Mouse (Mus musculus): Measurements from ENCODE around the gene Opa1. TPM values are rescaled to one million over a fixed set of nuclear protein-coding genes. Genes with fewer than 3 reads are reported as not detected.
A peak's percentile ranks its signal among the peaks of the same experiment; 100 is the strongest.

Gene Opa1
- total and polyA plus RNA-seq, 3 experiments, result 27.0 to 163 (median 143) TPM

DNA sequence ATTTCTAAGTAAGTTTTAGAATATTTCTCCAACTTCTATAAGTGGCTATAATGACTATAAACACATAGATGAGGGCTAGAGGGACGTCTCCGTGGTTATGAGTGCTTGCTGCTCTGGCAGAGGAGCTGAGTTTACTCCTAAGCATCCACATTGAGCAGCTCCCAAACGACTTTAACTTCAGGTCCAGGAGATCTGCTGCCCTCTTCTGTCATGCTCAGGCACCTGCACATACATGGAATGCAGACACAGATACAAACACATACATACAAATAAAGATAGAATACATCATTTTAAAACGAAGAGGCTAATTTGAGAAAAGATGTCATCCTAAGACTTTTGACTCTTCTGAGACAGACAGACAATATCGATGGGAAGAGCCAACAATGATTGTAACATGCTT lies 3.5 kb upstream of the Opa1 start:
- no peak overlapping the region for H3K4me3 ChIP-seq
- 7% methylated on average over 5 of the region's 5 CpGs for WGBS
- intact Hi-C loops (cut with DNase I), result loop anchor here (5.0 kb wide), 1 partner anchor 738 kb away; no protein-coding TSS in a partner anchor
- TF ChIP-seq CTCF (IDR thresholded peaks at IDR 0.05), result peak; percentile 57
- TF ChIP-seq EP300 (IDR thresholded peaks at IDR 0.05; ENCODE audit: insufficient read depth, low read depth, low read length), result no peak
- H3K4me1 ChIP-seq (ENCODE audit: control insufficient read depth, insufficient read depth, low read length), result peaks cover 3% of the 10 kb centered on the region
- no peak overlapping the region for H3K9ac ChIP-seq (ENCODE audit: low read depth, low read length)
- no peak overlapping the region for H3K27ac ChIP-seq
- no peaks in the 10 kb centered on the region for H3K36me3 ChIP-seq (ENCODE audit: control insufficient read depth, insufficient read depth, low read length)
- no peaks in the 10 kb centered on the region for H3K27me3 ChIP-seq (ENCODE audit: control insufficient read depth, insufficient read depth, low read length)
- no peaks in the 10 kb centered on the region for H3K79me2 ChIP-seq (replicated peaks; ENCODE audit: control insufficient read depth, insufficient read depth, low read length)
- DNase-seq, result no peak

DNA sequence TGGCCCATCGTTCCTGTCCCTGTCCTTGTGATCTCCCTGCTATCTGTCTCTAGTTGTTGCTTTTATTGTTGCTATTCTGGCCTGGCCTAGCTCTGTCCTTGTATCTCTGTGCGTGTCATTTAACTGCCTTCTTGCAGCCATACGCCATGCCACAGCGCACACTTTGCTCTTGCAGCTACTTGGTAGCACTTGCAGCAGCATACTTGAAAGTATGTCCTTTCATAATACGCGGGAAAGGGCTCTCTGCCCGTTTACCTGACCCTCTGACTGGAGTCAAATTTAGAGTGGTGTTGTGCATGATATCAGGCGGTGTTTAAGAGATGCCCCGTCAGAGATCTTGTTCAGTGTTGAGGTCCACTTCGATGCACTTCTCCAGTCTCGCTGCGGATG lies 648 bp downstream of the Opa1 start:
- Histone ChIP-seq H3K36me3 (ENCODE audit: control insufficient read depth, insufficient read depth, low read length) (no peaks in the 10 kb centered on the region), H3K79me2 (replicated peaks; ENCODE audit: control insufficient read depth, insufficient read depth, low read length) (no peaks in the 10 kb centered on the region), H3K4me3 (peak overlapping the region; percentile 87), H3K9ac (ENCODE audit: low read depth, low read length) (peak overlapping the region; percentile 82), H3K27ac (peak overlapping the region; percentile 79), H3K4me1 (ENCODE audit: control insufficient read depth, insufficient read depth, low read length) (peaks cover 3% of the 10 kb centered on the region), H3K27me3 (ENCODE audit: control insufficient read depth, insufficient read depth, low read length) (no peaks in the 10 kb centered on the region)
- intact Hi-C loops (cut with DNase I), result loop anchor here (5.0 kb wide), 1 partner anchor 742 kb away; no protein-coding TSS in a partner anchor
- 4% methylated on average over 12 of the region's 12 CpGs for WGBS
- DNase-seq, result peak in 1 of 2 experiments; percentile 22
- TF ChIP-seq POLR2A (IDR thresholded peaks at IDR 0.05; ENCODE audit: insufficient read depth, low read depth, low read length), result no peak
- TF ChIP-seq EP300 (IDR thresholded peaks at IDR 0.05; ENCODE audit: insufficient read depth, low read depth, low read length), result no peak
- no peak for TF ChIP-seq CTCF (IDR thresholded peaks at IDR 0.05)

DNA sequence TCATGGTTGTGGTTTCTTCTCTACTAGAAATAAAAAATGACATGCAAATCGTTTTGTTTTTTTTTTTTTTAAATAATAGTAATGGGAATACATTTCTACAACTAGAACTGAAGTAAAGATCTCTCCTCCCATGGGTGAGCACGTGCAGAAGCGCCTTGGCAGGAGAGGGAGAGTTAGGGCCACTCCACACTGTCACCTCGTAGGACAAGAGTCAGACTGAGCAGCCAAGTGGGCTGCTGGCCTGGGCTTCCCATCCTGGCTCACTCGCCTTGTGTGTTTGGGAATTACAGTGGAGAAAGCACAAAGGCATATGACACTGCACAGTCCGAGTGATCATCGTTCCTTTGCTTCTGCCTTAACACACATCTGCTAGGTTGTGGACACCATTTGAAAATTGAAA lies 13.0 kb downstream of the Opa1 start:
- no peaks in the 10 kb centered on the region for H3K79me2 ChIP-seq (replicated peaks; ENCODE audit: control insufficient read depth, insufficient read depth, low read length)
- H3K27ac ChIP-seq, result no peak overlapping the region
- H3K27me3 ChIP-seq (ENCODE audit: control insufficient read depth, insufficient read depth, low read length), result no peaks in the 10 kb centered on the region
- H3K36me3 ChIP-seq (ENCODE audit: control insufficient read depth, insufficient read depth, low read length), result peaks cover 4% of the 10 kb centered on the region
- no peak overlapping the region for H3K4me3 ChIP-seq
- no peak for TF ChIP-seq EP300 (IDR thresholded peaks at IDR 0.05; ENCODE audit: insufficient read depth, low read depth, low read length)
- no peak for TF ChIP-seq CTCF (IDR thresholded peaks at IDR 0.05)
- TF ChIP-seq POLR2A (IDR thresholded peaks at IDR 0.05; ENCODE audit: insufficient read depth, low read depth, low read length), result no peak
- DNase-seq, result peak in 1 of 2 experiments; percentile 39
- intact Hi-C loops (cut with DNase I), result no loop called here
- WGBS, result 57% methylated on average over 7 of the region's 7 CpGs
- H3K9ac ChIP-seq (ENCODE audit: low read depth, low read length), result no peak overlapping the region
- no peaks in the 10 kb centered on the region for H3K4me1 ChIP-seq (ENCODE audit: control insufficient read depth, insufficient read depth, low read length)

DNA sequence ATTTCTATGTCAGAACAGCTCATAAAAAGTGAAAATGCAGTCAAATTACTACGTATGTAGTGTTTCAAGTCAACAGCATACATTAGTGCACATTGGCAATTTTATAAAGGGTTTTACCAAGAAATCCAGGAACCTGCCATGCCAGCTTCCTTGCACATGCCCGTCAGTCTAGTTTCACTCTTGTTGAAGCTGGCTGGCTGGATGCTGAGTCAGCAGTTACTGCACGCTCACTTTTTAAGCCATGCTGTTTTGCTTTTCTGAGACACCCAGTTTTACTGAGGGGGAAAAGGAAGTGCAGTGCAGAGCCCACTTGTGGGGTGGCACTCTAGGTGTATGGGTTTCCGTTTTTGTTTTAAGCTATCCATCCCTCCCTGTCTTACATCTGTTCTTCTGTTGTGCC lies 18.0 kb downstream of the Opa1 start:
- no peaks in the 10 kb centered on the region for H3K79me2 ChIP-seq (replicated peaks; ENCODE audit: control insufficient read depth, insufficient read depth, low read length)
- H3K36me3 ChIP-seq (ENCODE audit: control insufficient read depth, insufficient read depth, low read length), result no peaks in the 10 kb centered on the region; the same call in none of the 2 replicates
- no peak overlapping the region for H3K9ac ChIP-seq (ENCODE audit: low read depth, low read length)
- WGBS, result 92% methylated on average over 4 of the region's 4 CpGs
- H3K4me1 ChIP-seq (ENCODE audit: control insufficient read depth, insufficient read depth, low read length), result no peaks in the 10 kb centered on the region
- peak in 1 of 2 experiments; percentile 14 for DNase-seq
- intact Hi-C loops (cut with DNase I), result no loop called here
- H3K4me3 ChIP-seq, result no peak overlapping the region
- no peaks in the 10 kb centered on the region for H3K27me3 ChIP-seq (ENCODE audit: control insufficient read depth, insufficient read depth, low read length)
- H3K27ac ChIP-seq, result no peak overlapping the region
- TF ChIP-seq CTCF (IDR thresholded peaks at IDR 0.05) (no peak), POLR2A (IDR thresholded peaks at IDR 0.05; ENCODE audit: insufficient read depth, low read depth, low read length) (no peak), EP300 (IDR thresholded peaks at IDR 0.05; ENCODE audit: insufficient read depth, low read depth, low read length) (no peak)

DNA sequence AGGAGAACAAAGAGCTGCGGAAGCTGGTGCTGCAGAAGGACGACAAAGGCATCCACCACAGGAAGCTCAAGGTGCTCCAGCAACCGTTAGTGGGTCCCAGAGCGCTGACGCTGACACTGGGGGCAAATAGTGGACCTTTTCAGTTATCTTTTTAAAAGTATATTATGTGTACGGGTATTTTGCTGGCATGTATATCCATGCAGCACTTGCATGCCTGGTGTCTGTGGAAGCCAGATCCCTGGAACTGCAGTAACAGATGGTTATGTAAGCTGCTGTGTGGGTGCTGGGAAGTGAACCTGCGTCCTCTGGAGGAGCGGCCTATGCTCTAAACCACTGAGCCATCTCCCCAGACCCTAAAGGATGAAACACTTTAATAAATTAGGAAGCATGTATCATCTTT lies 26.4 kb downstream of the Opa1 start:
- H3K4me1 ChIP-seq (ENCODE audit: control insufficient read depth, insufficient read depth, low read length), result no peaks in the 10 kb centered on the region
- no peaks in the 10 kb centered on the region for H3K27me3 ChIP-seq (ENCODE audit: control insufficient read depth, insufficient read depth, low read length)
- TF ChIP-seq POLR2A (IDR thresholded peaks at IDR 0.05; ENCODE audit: insufficient read depth, low read depth, low read length) (no peak), CTCF (IDR thresholded peaks at IDR 0.05) (no peak), EP300 (IDR thresholded peaks at IDR 0.05; ENCODE audit: insufficient read depth, low read depth, low read length) (no peak)
- peaks cover 4% of the 10 kb centered on the region for H3K36me3 ChIP-seq (ENCODE audit: control insufficient read depth, insufficient read depth, low read length)
- H3K79me2 ChIP-seq (replicated peaks; ENCODE audit: control insufficient read depth, insufficient read depth, low read length), result no peaks in the 10 kb centered on the region
- WGBS, result 88% methylated on average over 8 of the region's 8 CpGs
- no peak for DNase-seq
- no peak overlapping the region for H3K27ac ChIP-seq
- intact Hi-C loops (cut with DNase I), result no loop called here
- H3K4me3 ChIP-seq, result no peak overlapping the region
- no peak overlapping the region for H3K9ac ChIP-seq (ENCODE audit: low read depth, low read length)

DNA sequence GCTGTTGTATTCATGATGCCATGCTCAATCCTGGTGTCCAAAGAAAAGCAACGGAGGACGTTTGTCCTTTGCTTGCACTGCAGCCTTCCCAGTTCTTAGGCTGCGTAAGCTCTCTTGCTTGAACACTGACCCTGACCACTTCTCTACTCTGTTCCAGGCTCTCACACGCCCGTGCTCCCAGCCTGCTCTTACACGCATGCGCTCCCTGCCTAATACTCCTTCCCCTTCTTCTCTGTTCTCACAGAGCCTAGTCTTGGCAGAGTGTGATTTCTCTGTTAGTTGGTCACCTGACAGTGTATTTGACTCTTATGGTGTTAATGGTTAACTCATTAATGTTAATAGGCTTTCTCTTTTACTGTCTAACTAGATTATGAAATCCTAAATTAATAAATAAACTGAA lies 28.0 kb downstream of the Opa1 start:
- no peaks in the 10 kb centered on the region for H3K4me1 ChIP-seq (ENCODE audit: control insufficient read depth, insufficient read depth, low read length)
- intact Hi-C loops (cut with DNase I), result no loop called here
- 89% methylated on average over 7 of the region's 7 CpGs for WGBS
- H3K36me3 ChIP-seq (ENCODE audit: control insufficient read depth, insufficient read depth, low read length), result peaks cover 4% of the 10 kb centered on the region; the same call in 1 of the 2 replicates
- H3K27me3 ChIP-seq (ENCODE audit: control insufficient read depth, insufficient read depth, low read length), result no peaks in the 10 kb centered on the region
- no peaks in the 10 kb centered on the region for H3K79me2 ChIP-seq (replicated peaks; ENCODE audit: control insufficient read depth, insufficient read depth, low read length)
- no peak overlapping the region for H3K9ac ChIP-seq (ENCODE audit: low read depth, low read length)
- DNase-seq, result no peak
- no peak overlapping the region for H3K27ac ChIP-seq
- H3K4me3 ChIP-seq, result no peak overlapping the region
- TF ChIP-seq EP300 (IDR thresholded peaks at IDR 0.05; ENCODE audit: insufficient read depth, low read depth, low read length) (no peak), CTCF (IDR thresholded peaks at IDR 0.05) (no peak), POLR2A (IDR thresholded peaks at IDR 0.05; ENCODE audit: insufficient read depth, low read depth, low read length) (no peak)

Data from heart, adult 2 months (tissue).